Mouse (Mus musculus) heart, adult 2 months (tissue): ENCODE measurements around the gene Igfbp6.

Source experiments
- CTCF ChIP-seq: fragments of 200-600 bp; IDR thresholded peaks from 2 replicates; pipeline ENCODE4 v1.8.1; 2022; ENCODE audit warnings: antibody characterized with exemption, mild to moderate bottlenecking, moderate library complexity
- EP300 ChIP-seq: fragments of 200-500 bp; IDR thresholded peaks from 2 replicates; pipeline ENCODE4 v1.6.1; 2011; ENCODE audit warnings: low read depth, low read length, control low read depth; ENCODE audit not compliant: insufficient read depth
- POLR2A ChIP-seq: fragments of 200-500 bp; IDR thresholded peaks from 2 replicates; pipeline ENCODE4 v1.6.1; 2011; ENCODE audit warnings: mild to moderate bottlenecking, low read depth, low read length, control low read depth; ENCODE audit not compliant: insufficient read depth

GRCm38 (mm10) chr15:102111495-102111829, 32.7 kb upstream of the Igfbp6 start:
- no peak for TF ChIP-seq POLR2A
- TF ChIP-seq CTCF = no peak
- no peak for TF ChIP-seq EP300
